Mouse (Mus musculus): ENCODE measurements around the gene Eaf2. TPM values are rescaled to one million over a fixed set of nuclear protein-coding genes. Genes with fewer than 3 reads are reported as not detected.

Eaf2 gene
- total and polyA plus RNA-seq, 3 experiments, result 3.5 to 7.4 (median 5.0) TPM

DNA sequence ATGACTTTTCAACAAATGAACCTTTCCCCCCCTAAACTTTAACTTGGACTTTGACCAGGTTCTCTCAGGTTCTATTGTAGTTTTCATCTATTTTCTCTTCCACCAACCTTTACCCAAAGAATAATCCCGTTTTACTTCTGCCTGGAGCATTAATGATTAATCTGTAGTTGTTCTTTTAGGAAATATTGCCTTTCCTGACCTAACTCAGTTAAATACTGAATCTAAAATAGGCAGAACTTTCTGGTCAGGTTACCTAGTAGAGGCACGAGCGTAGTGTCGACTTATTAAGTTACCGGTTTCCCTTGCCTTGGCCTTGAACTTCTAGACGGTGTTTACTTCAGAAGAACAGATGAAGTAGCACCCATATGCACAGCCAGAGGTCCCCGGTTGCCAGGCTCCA is 88.3 kb downstream of the Eaf2 start:
- dilution Hi-C loops (cut with MboI; ENCODE audit: extremely low pct_ligation_motif_present, extremely low pct_unique_long_range_greater_than_20kb, low sequenced_read_pairs) (no loop called here), in situ Hi-C loops (cut with MboI; ENCODE audit: low pct_ligation_motif_present, low pct_unique_long_range_greater_than_20kb, low sequenced_read_pairs) (no loop called here)
- Histone ChIP-seq H3K27ac (ENCODE audit: insufficient read depth, low read depth) (no peak overlapping the region), H3K36me3 (replicated peaks in 1 of 2; ENCODE audit: control insufficient read depth in 1 of 2, insufficient read depth in 1 of 2, low read length in 1 of 2) (no peaks in the 10 kb centered on the region), H3K79me2 (replicated peaks; ENCODE audit: control insufficient read depth, extremely low read depth, insufficient read depth, poor library complexity, severe bottlenecking) (no peaks in the 10 kb centered on the region), H3K9ac (ENCODE audit: insufficient read depth, low read depth) (no peak overlapping the region), H3K4me1 (ENCODE audit: control insufficient read depth in 1 of 2, insufficient read depth in 2 of 2) (no peaks in the 10 kb centered on the region), H3K4me2 (ENCODE audit: insufficient read depth, low read depth, poor library complexity, severe bottlenecking) (no peak overlapping the region), H3K9me3 (replicated peaks; ENCODE audit: low read length) (peaks cover 2% of the 10 kb centered on the region), H3K4me3 (replicated peaks in 1 of 3; ENCODE audit: low read depth in 2 of 3, low read length in 2 of 3, poor library complexity in 1 of 3) (no peak overlapping the region), H3K27me3 (replicated peaks) (no peaks in the 10 kb centered on the region)
- TF ChIP-seq IRF4 (IDR thresholded peaks at IDR 0.05; ENCODE audit: low read depth, low read length) (no peak), HCFC1 (IDR thresholded peaks at IDR 0.05; ENCODE audit: low read depth, low read length) (no peak)
- no peak for DNase-seq (ENCODE audit: extremely low read depth)

DNA sequence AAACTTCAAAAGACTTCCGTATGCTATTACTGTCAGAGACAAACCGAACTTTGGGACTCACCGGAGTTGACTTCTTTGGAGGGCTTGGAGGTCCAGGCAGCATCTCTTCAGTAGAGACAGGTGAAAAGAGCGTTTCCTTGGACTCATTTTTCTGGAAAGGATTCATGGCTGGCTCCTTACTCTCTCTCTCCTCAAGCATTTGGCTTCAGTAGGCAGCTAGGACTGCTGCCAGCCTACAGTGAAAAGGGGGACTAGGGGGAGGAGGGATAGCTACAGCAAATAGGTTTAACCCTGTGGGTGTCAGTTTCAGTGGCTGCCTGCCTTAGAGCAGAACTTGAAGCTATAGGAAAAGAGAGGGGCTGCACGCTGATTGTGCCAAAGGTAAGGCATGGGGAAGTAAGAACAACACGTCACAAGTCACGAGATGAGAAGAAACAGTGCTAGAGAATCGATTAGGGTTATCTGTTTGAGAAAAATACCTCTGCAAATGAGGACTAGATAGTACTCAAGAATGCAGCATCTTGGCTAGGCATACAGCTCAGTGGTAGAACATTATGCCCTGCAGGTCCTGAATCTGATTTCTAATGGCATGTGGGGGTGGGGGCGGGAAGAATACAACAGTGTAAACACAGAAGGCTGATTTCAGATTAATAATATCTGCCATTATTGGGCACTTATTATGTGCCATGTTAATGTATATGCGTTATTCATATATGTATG is 90.0 kb downstream of the Eaf2 start, which contains the start of gene Slc15a2:
TSS of gene Slc15a2 (minus strand) at position 369 of the 720 bp plus-strand sequence.
- Histone ChIP-seq H3K9ac (ENCODE audit: insufficient read depth, low read depth) (no peak within 1 kb of the TSS), H3K4me1 (ENCODE audit: control insufficient read depth in 1 of 2, insufficient read depth in 2 of 2) (no peaks in the 10 kb centered on the region), H3K4me2 (ENCODE audit: insufficient read depth, low read depth, poor library complexity, severe bottlenecking) (0 out of 2 replicates have a peak within 1 kb of the TSS, but pooled peaks have one; percentile 22), H3K4me3 (replicated peaks in 1 of 3; ENCODE audit: low read depth in 2 of 3, low read length in 2 of 3, poor library complexity in 1 of 3) (no peak within 1 kb of the TSS), H3K9me3 (replicated peaks; ENCODE audit: low read length) (no peaks in the 10 kb centered on the region), H3K36me3 (replicated peaks in 1 of 2; ENCODE audit: control insufficient read depth in 1 of 2, insufficient read depth in 1 of 2, low read length in 1 of 2) (no peaks in the 10 kb centered on the region), H3K79me2 (replicated peaks; ENCODE audit: control insufficient read depth, extremely low read depth, insufficient read depth, poor library complexity, severe bottlenecking) (no peaks in the 10 kb centered on the region), H3K27ac (ENCODE audit: insufficient read depth, low read depth) (no peak within 1 kb of the TSS), H3K27me3 (replicated peaks) (no peaks in the 10 kb centered on the region)
- TF ChIP-seq BHLHE40 (IDR thresholded peaks at IDR 0.05; ENCODE audit: low read depth, low read length), result peak; percentile 72
- no peak for TF ChIP-seq E2F4 (IDR thresholded peaks at IDR 0.05; ENCODE audit: insufficient replicate concordance, low read depth, low read length)
- no peak for TF ChIP-seq SMC3 (IDR thresholded peaks at IDR 0.05; ENCODE audit: low read depth, low read length)
- TF ChIP-seq ZNF384 (IDR thresholded peaks at IDR 0.05; ENCODE audit: low read depth, low read length), result no peak
- no peak for DNase-seq (ENCODE audit: extremely low read depth)
- in situ Hi-C loops (cut with MboI; ENCODE audit: low pct_ligation_motif_present, low pct_unique_long_range_greater_than_20kb, low sequenced_read_pairs) (no loop called here), dilution Hi-C loops (cut with MboI; ENCODE audit: extremely low pct_ligation_motif_present, extremely low pct_unique_long_range_greater_than_20kb, low sequenced_read_pairs) (no loop called here)

GRCm38 (mm10) chr16:36784146-36784545 is 90.7 kb downstream of the Eaf2 start:
- DNase-seq (ENCODE audit: extremely low read depth), result no peak
- Histone ChIP-seq H3K4me2 (ENCODE audit: insufficient read depth, low read depth, poor library complexity, severe bottlenecking) (no peak overlapping the region), H3K4me1 (ENCODE audit: control insufficient read depth in 1 of 2, insufficient read depth in 2 of 2) (no peaks in the 10 kb centered on the region), H3K27ac (ENCODE audit: insufficient read depth, low read depth) (no peak overlapping the region), H3K36me3 (replicated peaks in 1 of 2; ENCODE audit: control insufficient read depth in 1 of 2, insufficient read depth in 1 of 2, low read length in 1 of 2) (no peaks in the 10 kb centered on the region), H3K9me3 (replicated peaks; ENCODE audit: low read length) (no peaks in the 10 kb centered on the region), H3K9ac (ENCODE audit: insufficient read depth, low read depth) (no peak overlapping the region), H3K4me3 (replicated peaks in 1 of 3; ENCODE audit: low read depth in 2 of 3, low read length in 2 of 3, poor library complexity in 1 of 3) (no peak overlapping the region), H3K79me2 (replicated peaks; ENCODE audit: control insufficient read depth, extremely low read depth, insufficient read depth, poor library complexity, severe bottlenecking) (no peaks in the 10 kb centered on the region), H3K27me3 (replicated peaks) (no peaks in the 10 kb centered on the region)
- in situ Hi-C loops (cut with MboI; ENCODE audit: low pct_ligation_motif_present, low pct_unique_long_range_greater_than_20kb, low sequenced_read_pairs), result no loop called here
- dilution Hi-C loops (cut with MboI; ENCODE audit: extremely low pct_ligation_motif_present, extremely low pct_unique_long_range_greater_than_20kb, low sequenced_read_pairs), result no loop called here
- no peak for TF ChIP-seq ZMIZ1 (IDR thresholded peaks at IDR 0.05; ENCODE audit: low read depth, low read length)
- no peak for TF ChIP-seq MXI1 (IDR thresholded peaks at IDR 0.05; ENCODE audit: low read depth, low read length)
- no peak for TF ChIP-seq PAX5 (IDR thresholded peaks at IDR 0.05; ENCODE audit: low read length)
- TF ChIP-seq ELF1 (IDR thresholded peaks at IDR 0.05; ENCODE audit: low read depth, low read length), result no peak
- TF ChIP-seq JUN (IDR thresholded peaks at IDR 0.05; ENCODE audit: insufficient read depth, low read depth, low read length), result no peak
- no peak for TF ChIP-seq USF2 (conservative IDR thresholded peaks at IDR 0.05; ENCODE audit: low read depth, low read length)
- TF ChIP-seq ZKSCAN1 (IDR thresholded peaks at IDR 0.05; ENCODE audit: borderline replicate concordance, low read depth, low read length), result no peak
- no peak for TF ChIP-seq TBP (conservative IDR thresholded peaks at IDR 0.05; ENCODE audit: low read depth, low read length)
- TF ChIP-seq RCOR1 (conservative IDR thresholded peaks at IDR 0.05; ENCODE audit: low read depth, low read length), result no peak
